In the genomic region with DNA sequence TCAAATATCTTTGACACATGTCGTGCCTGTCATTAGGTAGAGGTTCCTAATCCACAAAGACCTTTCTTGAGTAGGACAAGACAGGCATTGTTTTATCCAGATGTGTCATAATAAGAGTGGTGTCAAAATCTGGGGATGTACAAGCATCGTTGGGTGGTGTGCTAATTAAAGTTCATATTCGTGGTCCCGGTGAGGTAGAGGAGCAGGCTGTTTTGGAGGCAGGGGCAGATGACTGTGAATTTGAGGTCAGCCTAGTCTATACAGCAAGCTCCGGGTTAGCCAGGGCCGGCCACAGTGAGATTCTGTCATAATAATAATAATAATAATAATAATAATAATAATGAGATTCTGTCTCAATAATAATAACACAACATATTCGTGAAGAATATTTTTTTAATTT, we compare ENCODE assay signal across 8 mouse cellular contexts. TPM values are rescaled to one million over a fixed set of nuclear protein-coding genes. Genes with fewer than 3 reads are reported as not detected.
A peak's percentile ranks its signal among the peaks of the same experiment; 100 is the strongest.
DNase-seq lines count a peak whose midpoint lies in the region; ATAC-seq and TF ChIP-seq lines count a peak whose summit lies in the region.

No protein-coding gene starts in this region.

- WGBS in heart, embryonic 11.5 days (ENCODE audit: insufficient replicate concordance): 38% methylated on average over 7 of the region's 7 CpGs
- 21% methylated on average over 7 of the region's 7 CpGs for WGBS in heart, embryonic 16.5 days
- 18% methylated on average over 7 of the region's 7 CpGs for WGBS in macrophage (ENCODE audit: missing documents)

- H3K4me2 ChIP-seq in heart, embryonic 11.5 days: peak overlapping the region; percentile 67
- H3K4me2 ChIP-seq in CH12.LX (ENCODE audit: insufficient read depth, low read depth, poor library complexity, severe bottlenecking): peak overlapping the region; percentile 68
- peak overlapping the region; percentile 85 for H3K4me2 ChIP-seq in heart, embryonic 16.5 days (ENCODE audit: low read depth, low read length)

- ATAC-seq in heart, embryonic 11.5 days (replicated peaks; ENCODE audit: insufficient number of reproducible peaks, low FRiP score, low TSS enrichment): no peak
- ATAC-seq in heart, embryonic 16.5 days (replicated peaks; ENCODE audit: extremely low read depth, insufficient read depth, low FRiP score): no peak

- no peaks in the 10 kb centered on the region for H3K9me3 ChIP-seq in heart, embryonic 11.5 days (replicated peaks; ENCODE audit: control insufficient read depth, low read length)
- H3K9me3 ChIP-seq in CH12.LX (replicated peaks; ENCODE audit: low read length): peaks cover 3% of the 10 kb centered on the region
- H3K9me3 ChIP-seq in heart, embryonic 16.5 days (replicated peaks; ENCODE audit: control insufficient read depth, low read length): no peaks in the 10 kb centered on the region

- no peak for TF ChIP-seq CTCF in CH12.LX (conservative IDR thresholded peaks at IDR 0.05 in 1 of 2, IDR thresholded peaks at IDR 0.05 in 1 of 2; ENCODE audit: low read depth in 2 of 2, low read length in 2 of 2)

- dilution Hi-C loops in CH12.LX (cut with MboI; ENCODE audit: extremely low pct_ligation_motif_present, extremely low pct_unique_long_range_greater_than_20kb, low sequenced_read_pairs): no loop called here

- no peak for DNase-seq in heart, adult 8-10 months (ENCODE audit: low spot score)
- DNase-seq in CH12.LX (ENCODE audit: extremely low read depth): no peak
- DNase-seq in adrenal gland, postnatal 36 days: no peak
- DNase-seq in embryo, embryonic 10.5 days (ENCODE audit: low spot score): no peak
- no peak for DNase-seq in kidney, adult 11 months

- no peak for TF ChIP-seq EP300 in CH12.LX (IDR thresholded peaks at IDR 0.05; ENCODE audit: low read length)

- no peak for TF ChIP-seq POLR2A in CH12.LX (IDR thresholded peaks at IDR 0.05; ENCODE audit: low read depth, low read length)

- H3K27me3 ChIP-seq in heart, embryonic 11.5 days (ENCODE audit: control insufficient read depth, insufficient read depth, low read length): no peaks in the 10 kb centered on the region
- no peaks in the 10 kb centered on the region for H3K27me3 ChIP-seq in CH12.LX (replicated peaks)
- H3K27me3 ChIP-seq in heart, embryonic 16.5 days (ENCODE audit: control insufficient read depth, insufficient read depth, low read length): no peaks in the 10 kb centered on the region

- 0 out of 2 replicates have a peak, but pooled peaks cover 8% of the 10 kb centered on the region for H3K4me1 ChIP-seq in heart, embryonic 11.5 days (ENCODE audit: control insufficient read depth, insufficient read depth, low read length)
- peaks cover 0 to 33% of the 10 kb centered on the region in 2 experiments; a peak in 2 of 4 replicates for H3K4me1 ChIP-seq in CH12.LX (ENCODE audit: control insufficient read depth in 1 of 2, insufficient read depth in 2 of 2)
- H3K4me1 ChIP-seq in heart, embryonic 16.5 days (ENCODE audit: control insufficient read depth, insufficient read depth, low read length): peaks cover 10% of the 10 kb centered on the region

- peak overlapping the region; percentile 91 for H3K4me3 ChIP-seq in heart, embryonic 11.5 days (ENCODE audit: low read depth, low read length)
- H3K4me3 ChIP-seq in CH12.LX (replicated peaks in 1 of 3; ENCODE audit: low read depth in 2 of 3, low read length in 2 of 3, poor library complexity in 1 of 3) (peak overlapping the region; percentile 71 to 99 (median 78)), macrophage (ENCODE audit: inconsistent target) (peak overlapping the region; percentile 75)
- peak overlapping the region; percentile 81 for H3K4me3 ChIP-seq in heart, embryonic 16.5 days (ENCODE audit: low read length)

- H3K79me2 ChIP-seq in CH12.LX (replicated peaks; ENCODE audit: control insufficient read depth, extremely low read depth, insufficient read depth, poor library complexity, severe bottlenecking) (peaks cover 44% of the 10 kb centered on the region), macrophage (ENCODE audit: inconsistent target) (peaks cover 58% of the 10 kb centered on the region)

- H3K27ac ChIP-seq in heart, embryonic 11.5 days (ENCODE audit: low read depth, low read length): peak overlapping the region; percentile 82; the same call in 1 of the 2 replicates
- H3K27ac ChIP-seq in CH12.LX (ENCODE audit: insufficient read depth, low read depth) (peak overlapping the region; percentile 97), macrophage (peak overlapping the region; percentile 70)
- H3K27ac ChIP-seq in heart, embryonic 16.5 days (ENCODE audit: low read length): peak overlapping the region; percentile 89; the same call in 1 of the 2 replicates

- H3K36me3 ChIP-seq in heart, embryonic 11.5 days (ENCODE audit: control insufficient read depth, insufficient read depth, low read length): no peaks in the 10 kb centered on the region
- H3K36me3 ChIP-seq in CH12.LX (replicated peaks in 1 of 2; ENCODE audit: control insufficient read depth in 1 of 2, insufficient read depth in 1 of 2, low read length in 1 of 2): peaks cover 3 to 6% of the 10 kb centered on the region in 2 experiments
- H3K36me3 ChIP-seq in heart, embryonic 16.5 days (ENCODE audit: control insufficient read depth, insufficient read depth): no peaks in the 10 kb centered on the region
- H3K36me3 ChIP-seq in macrophage (ENCODE audit: inconsistent target): no peaks in the 10 kb centered on the region

- TF ChIP-seq RAD21 in CH12.LX (IDR thresholded peaks at IDR 0.05; ENCODE audit: low read depth, low read length): no peak

- peak overlapping the region; percentile 96 for H3K9ac ChIP-seq in heart, embryonic 11.5 days (ENCODE audit: low read depth, low read length)
- H3K9ac ChIP-seq in CH12.LX (ENCODE audit: insufficient read depth, low read depth): peak overlapping the region; percentile 81
- H3K9ac ChIP-seq in heart, embryonic 16.5 days (ENCODE audit: low read length): peak overlapping the region; percentile 93

- in situ Hi-C loops in CH12.LX (cut with MboI; ENCODE audit: low pct_ligation_motif_present, low pct_unique_long_range_greater_than_20kb, low sequenced_read_pairs): no loop called here

TF ChIP-seq in CH12.LX, 34 proteins besides CTCF, POLR2A, EP300 and RAD21:
- 0 out of 2 replicates have a peak, but pooled peaks have one; percentile 14 for TF ChIP-seq CHD1 (IDR thresholded peaks at IDR 0.05; ENCODE audit: low read depth, low read length)
- TF ChIP-seq BHLHE40 (IDR thresholded peaks at IDR 0.05; ENCODE audit: low read depth, low read length): no peak
- TF ChIP-seq JUND (conservative IDR thresholded peaks at IDR 0.05; ENCODE audit: low read depth, low read length): no peak

RNA-seq across cellular contexts. Expression of gene Mdm4, which starts 5.9 kb away (rescaled TPM):
- 34.4 and 41.2 TPM in 2 replicates for polyA plus RNA-seq in heart, embryonic 11.5 days (2014; fragmentation: Nextera tagmentation; extraction: Ambion mirVana)
- total RNA-seq in heart, adult 8-10 months (2022): 10 to 100 TPM; 19.5 to 30.7 (median 22.6) TPM
- 84.5 and 107 TPM in 2 replicates for total RNA-seq in CH12.LX (2012; rRNA removed)
- 66.5 and 68.3 TPM in 2 replicates for total RNA-seq in CH12.LX (2014; rRNA removed)
- 78.9 and 79.0 TPM in 2 replicates for polyA plus RNA-seq in CH12.LX (2012; ENCODE audit: insufficient read length, low read depth)
- 20.7 and 25.6 TPM in 2 replicates for polyA plus RNA-seq in heart, embryonic 16.5 days (2015; fragmentation: Nextera tagmentation; extraction: Ambion mirVana)
- total RNA-seq in macrophage (2018; cell fraction: chromatin; rRNA removed): 100 to 1,000 TPM; 490 to 931 (median 683) TPM
- total RNA-seq in macrophage (2018; cell fraction: cytosol; rRNA removed): 10 to 100 TPM; 17.0 to 47.8 (median 22.4) TPM
- 100 to 1,000 TPM; 196 to 415 (median 274) TPM for total RNA-seq in macrophage (2018; cell fraction: nucleus; rRNA removed)
- 13.6 to 28.1 TPM (median 15.4 TPM) in 3 replicates for polyA plus RNA-seq in macrophage (2018)
- total RNA-seq in adrenal gland, postnatal 36 days (2021): 10 to 100 TPM; 66.4 to 83.1 TPM

RNA-seq across cellular contexts. Expression of gene Pik3c2b, which starts 21.0 kb away (rescaled TPM):
- polyA plus RNA-seq in heart, embryonic 11.5 days (2014; fragmentation: Nextera tagmentation; extraction: Ambion mirVana): 7.7 and 10.3 TPM in 2 replicates
- total RNA-seq in heart, adult 8-10 months (2022): 10 to 100 TPM; 19.2 to 20.8 (median 19.9) TPM
- total RNA-seq in CH12.LX (2012; rRNA removed) (15.9 and 16.5 TPM in 2 replicates), CH12.LX (2014; rRNA removed) (7.2 and 8.7 TPM in 2 replicates)
- polyA plus RNA-seq in CH12.LX (2012; ENCODE audit: insufficient read length, low read depth) (9.2 and 12.0 TPM in 2 replicates), macrophage (2018) (0.04 TPM in 1 of 3 replicates, not detected in the others)
- 9.5 and 10.1 TPM in 2 replicates for polyA plus RNA-seq in heart, embryonic 16.5 days (2015; fragmentation: Nextera tagmentation; extraction: Ambion mirVana)
- under 1 TPM in 8 of 26 experiments, not detected in 18; 0.07 to 0.38 (median 0.28) TPM for total RNA-seq in macrophage (2018; cell fraction: chromatin; rRNA removed)
- under 1 TPM in 12 of 26 experiments, not detected in 14; under 0.01 to 0.09 (median 0.05) TPM for total RNA-seq in macrophage (2018; cell fraction: cytosol; rRNA removed)
- total RNA-seq in macrophage (2018; cell fraction: nucleus; rRNA removed): under 1 TPM in 14 of 26 experiments, not detected in 12; 0.06 to 0.49 (median 0.15) TPM
- total RNA-seq in adrenal gland, postnatal 36 days (2021): 1 to 10 TPM; 5.4 to 6.3 TPM
